Mouse (Mus musculus) cerebral cortex, adult 2 months (tissue): ENCODE data around the gene Fam83c.

Source experiments
- WGBS: fragments of 180-500 bp; shearing (Covaris S2); methylation state at CpG from one replicate; pipeline ENCODE4 v1.1.7; 2018; 5-methylcytosine and 5-hydroxymethylcytosine counted together

The Fam83c gene

DNA sequence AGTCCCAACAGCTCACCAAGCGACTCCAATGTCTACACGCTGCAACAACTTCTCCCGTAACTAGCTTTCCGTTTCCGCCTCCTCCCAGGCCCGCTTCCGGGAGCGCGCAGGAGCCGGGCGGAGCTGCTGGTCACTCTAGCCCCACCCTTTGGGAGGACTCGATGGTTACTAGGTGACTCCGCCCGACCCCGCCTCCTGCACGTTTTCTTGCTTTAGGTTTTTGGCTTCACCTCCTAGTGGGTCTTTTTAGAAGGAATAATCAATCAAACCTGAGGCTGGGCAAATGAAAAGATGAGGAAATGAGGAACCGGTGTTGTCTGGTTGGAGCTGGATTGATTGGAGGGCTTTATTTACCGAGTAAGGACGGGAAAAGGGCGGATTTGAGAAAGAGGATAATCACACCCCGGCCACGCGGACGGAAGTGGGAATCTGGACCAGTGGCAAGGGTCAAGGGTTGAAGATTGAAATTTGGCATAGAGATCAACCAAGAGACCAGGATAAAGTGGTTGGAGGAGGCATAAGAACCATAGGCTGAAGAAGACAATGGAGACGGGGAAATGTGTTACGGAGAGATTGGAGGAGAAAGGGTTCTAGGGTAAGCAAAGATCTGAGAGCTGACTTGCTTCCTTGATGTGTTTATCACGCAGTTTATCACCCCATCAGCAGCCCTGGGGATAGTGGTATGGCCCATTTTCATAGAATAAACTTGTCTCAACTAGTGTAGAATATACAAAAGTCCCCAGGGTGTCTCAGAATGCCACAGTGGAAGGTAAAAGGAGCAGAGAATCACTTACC is 7.8 kb downstream of the Fam83c start, which contains the start of gene Eif6:
TSS of gene Eif6 (minus strand) at position 296 of the 795 bp plus-strand sequence.
- WGBS, result 2% methylated on average over 27 of the region's 27 CpGs

DNA sequence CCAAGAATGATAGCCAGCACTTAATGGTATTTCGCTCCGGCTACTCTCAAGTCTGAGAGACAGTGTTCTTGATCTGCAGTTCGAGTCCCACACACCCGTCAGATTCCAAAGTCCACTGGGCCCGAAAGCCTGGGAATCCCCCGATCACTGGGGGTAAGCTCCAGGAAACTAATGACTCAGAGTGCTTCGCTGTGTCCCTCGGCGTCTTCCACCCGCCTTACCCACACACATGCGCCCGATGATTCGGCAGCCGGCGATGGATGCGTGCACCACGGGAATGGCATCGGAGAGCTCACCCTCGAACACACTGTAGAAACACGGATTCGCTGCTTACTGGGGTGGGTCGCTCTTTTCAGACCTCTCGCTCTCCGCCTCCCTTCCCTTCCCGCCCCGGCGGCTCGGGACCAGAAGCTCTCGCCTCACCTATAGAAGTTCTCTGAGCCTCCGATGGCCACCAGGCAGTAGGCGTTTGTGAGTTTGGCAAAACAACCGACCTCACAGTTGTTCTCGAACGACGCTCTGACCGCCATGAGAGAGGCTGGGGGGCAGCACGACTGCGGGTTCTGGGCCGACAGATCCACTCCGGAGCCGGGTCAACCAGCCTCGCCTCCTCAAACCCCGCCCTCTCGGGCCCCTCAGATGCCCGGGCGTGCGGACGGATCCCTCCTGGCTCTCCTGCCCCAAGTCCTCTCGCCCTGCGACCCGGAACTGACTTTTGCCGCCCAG is 8.6 kb downstream of the Fam83c start:
- WGBS, result 2% methylated on average over 52 of the region's 52 CpGs

DNA sequence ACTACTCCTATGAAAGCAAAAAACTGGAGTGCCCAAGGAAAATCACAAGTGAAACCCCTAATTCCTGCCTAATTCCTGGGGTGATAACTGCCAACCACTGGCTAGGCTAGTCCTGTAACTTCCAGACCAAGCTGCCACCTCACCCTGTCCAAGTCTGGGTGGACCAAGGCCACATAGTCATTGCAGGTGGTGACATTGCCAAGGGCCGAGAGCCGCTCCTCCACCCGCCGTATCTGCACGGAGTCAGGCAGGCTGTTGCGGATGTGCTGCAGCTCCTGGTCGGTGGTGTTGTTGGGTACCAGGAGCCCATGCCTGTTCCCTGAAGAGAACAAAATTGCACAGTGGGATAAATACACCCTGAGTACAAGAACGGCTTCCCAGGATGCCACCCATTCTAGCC is 10.9 kb downstream of the Fam83c start:
- 95% methylated on average over 8 of the region's 8 CpGs for WGBS

DNA sequence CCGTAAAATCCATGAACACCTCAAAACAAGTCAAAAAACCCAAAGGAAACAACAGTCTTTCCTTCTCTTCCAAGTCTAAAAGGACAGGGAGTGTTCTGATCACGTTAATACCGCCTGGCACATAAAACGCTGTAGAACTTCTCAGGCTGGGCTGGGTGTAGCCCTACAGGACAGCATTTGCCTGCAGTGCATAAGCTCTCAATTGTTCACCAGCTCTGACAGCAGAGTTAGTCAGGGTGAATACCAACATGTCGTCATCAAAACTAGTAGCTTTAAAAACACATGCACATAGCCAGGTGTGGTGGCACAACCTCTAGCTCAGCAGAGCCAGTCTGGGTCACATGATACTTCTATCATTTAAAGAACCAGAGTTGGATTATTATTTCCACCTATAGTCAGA is 13.9 kb downstream of the Fam83c start:
- 79% methylated on average over 5 of the region's 5 CpGs for whole genome bisulfite sequencing

DNA sequence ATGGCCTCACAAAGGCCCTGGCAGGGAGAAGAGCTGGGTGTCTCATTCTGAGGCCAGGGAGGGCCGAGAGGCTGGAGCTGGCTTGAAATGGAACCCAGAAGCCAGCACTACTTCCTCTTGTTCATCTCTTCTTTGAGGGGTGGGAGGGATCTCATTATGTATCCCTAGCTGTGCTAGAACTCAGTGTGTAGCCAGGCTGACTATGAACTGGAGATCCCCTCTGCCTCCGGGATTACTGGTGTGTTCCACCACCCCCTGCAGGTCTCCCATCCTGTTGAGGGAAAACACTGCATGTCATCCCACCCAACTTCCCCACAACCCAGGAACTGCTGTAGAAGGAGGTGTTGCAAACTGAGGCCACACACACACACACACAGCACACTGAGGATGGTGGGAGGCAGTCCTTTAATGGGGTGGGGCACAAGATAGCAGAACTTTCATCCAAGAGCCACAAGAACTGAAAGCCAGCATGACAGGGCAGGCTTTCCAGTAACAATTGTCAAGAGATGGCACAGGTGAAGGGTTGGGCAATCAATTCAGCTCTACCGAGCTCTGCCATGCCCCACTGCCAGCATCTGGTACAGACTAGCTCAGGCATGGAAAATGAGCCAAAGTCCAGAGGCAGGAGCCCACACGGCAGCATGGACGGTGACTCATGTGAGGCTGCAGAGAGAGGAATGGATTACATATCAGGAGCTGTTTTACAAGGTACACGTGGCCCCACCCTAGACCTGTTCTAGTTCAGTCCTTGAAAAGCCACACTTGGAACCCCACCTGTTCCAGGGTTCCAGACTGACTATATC is 15.0 kb downstream of the Fam83c start:
- WGBS, result 34% methylated on average over 6 of the region's 6 CpGs

DNA sequence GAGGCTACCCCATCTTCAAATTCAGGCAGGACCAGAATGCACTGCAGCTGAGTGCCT is 15.4 kb downstream of the Fam83c start, which contains the start of gene BC029722:
TSS of gene BC029722 (minus strand) at position 35 of the 57 bp plus-strand sequence.

GRCm38 (mm10) chr2:155818596-155819391 is 15.9 kb downstream of the Fam83c start:
- whole genome bisulfite sequencing, result under 1% methylated on average over 37 of the region's 37 CpGs

DNA sequence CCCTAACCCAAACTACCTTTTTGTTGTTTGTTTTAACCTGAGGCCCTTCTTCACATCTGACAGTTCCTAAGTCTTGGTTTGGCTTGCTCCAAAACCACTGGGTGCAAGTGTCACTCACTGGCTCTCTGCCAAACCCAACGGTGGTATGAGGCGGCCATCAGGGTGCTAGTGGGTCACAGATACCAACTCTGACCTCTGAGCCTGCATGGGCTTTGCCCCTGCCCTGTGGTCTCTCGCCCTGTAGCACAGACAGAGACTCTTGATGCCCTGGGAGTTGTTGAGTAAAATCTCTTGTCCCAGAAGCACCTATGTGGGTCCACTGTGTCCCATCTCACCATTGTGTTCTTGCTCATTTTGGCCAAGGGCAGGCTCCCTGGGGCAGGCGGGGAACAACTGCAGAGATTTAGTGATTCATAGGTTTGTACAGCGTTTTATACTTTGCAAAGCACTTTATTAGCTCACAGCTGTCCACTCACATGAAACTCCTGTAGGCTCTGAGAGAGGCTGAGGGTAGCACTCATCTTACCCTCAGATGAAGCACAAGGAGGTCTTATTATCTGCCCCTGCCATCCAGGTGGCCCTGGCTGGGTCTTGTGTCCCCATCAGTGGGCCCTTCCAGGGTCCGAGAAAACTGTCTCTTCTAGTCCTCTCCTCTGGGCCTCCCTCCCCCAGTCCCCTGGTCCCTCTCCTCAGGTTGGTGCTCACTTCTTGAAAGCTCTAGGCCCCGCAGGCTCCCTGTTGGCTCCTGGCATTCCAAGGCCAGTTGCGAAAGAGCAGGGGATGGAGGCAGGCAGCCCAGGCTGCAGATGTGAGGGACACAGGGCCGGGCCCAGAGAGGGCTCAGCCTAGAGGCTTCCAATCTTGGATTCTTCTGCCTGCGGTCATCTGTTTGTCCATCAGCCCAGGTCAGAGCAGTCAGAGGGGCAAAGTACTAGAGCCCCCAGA is 17.1 kb downstream of the Fam83c start:
- WGBS, result 64% methylated on average over 10 of the region's 10 CpGs

DNA sequence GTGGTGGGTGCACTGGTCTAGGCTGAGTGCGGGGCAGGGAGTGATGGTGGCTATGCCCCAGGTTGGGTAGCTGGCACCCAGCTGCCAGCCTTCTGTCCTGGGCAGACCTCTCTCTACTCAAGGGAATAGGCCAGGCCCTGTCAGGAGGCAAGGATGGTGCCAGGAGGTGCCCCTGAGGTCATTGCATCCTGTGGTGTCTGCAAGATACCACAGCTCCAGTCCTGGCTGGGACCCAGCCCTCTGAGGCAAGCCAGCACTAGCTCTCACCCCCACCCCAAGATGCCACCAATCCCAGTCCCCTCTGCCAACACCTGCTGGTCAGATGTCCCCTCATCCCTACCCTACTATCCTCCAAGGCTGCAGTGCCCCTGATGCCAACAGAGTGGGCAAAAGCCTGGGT is 18.5 kb downstream of the Fam83c start:
- WGBS, result 100% methylated on average over 1 of the region's 1 CpGs

DNA sequence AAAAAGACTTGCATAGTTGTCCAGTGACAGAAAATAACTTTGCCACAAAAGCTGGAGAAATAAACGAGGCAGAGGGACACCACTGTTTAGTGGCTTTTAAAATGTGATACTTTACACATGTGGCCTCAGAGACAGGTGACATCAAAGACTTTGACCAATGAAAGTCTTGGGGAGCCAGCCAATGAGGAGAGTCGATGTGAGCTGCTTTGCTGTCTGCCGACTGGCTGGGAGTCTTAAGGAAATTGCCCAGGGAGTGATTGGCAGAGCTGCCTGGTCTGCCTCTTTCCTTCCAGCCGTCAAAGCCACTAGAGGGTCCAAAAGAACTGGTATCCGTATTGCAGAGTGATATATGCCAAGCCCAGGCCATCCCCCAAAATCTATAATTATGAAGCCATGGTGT is 19.8 kb downstream of the Fam83c start:
- 28% methylated on average over 5 of the region's 5 CpGs for WGBS

DNA sequence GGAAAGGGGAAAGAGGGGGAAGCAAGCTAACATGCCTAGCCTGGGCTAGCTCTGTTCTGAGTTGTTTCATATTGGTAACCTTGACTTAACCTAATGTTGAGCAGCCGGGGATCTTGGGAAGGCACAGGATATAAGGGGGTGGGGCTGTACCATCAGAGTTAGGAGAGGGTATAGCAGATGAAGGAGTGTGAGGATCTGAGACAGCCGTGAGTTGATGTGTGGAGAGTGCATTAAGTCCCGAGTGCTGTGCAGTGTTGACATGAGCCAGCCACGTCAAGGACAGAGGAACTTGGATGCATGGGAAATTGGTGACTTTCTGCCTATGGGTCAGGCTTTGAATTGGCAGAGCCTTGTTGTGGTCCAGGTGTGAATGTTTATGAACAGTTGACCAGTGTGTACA is 22.0 kb downstream of the Fam83c start:
- 77% methylated on average over 4 of the region's 4 CpGs for WGBS

- WGBS, result 25% methylated on average over 16 of the region's 16 CpGs
Measured at GRCm38 (mm10) chr2:155811821-155812396, 22.7 kb downstream of the Fam83c start.

DNA sequence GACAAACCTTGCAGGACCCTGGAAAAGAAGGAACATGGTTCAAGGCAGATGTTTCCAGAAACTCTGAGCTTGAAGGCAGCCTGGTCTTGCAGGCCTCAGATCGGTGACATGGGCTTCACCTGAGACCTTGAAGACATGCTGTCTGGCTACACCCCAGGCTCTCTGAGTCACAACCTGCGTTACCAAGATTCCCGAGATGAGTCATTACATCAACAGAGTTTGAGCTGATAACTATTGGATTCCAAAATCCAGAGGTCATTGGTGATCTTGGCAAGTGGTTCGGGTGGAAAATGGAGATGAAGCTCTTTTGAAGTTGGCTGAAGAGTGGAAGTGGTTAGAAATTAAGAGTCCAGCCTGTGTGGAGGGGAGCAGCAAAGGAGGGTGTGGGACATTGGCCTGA is 25.0 kb downstream of the Fam83c start:
- 78% methylated on average over 4 of the region's 4 CpGs for WGBS

DNA sequence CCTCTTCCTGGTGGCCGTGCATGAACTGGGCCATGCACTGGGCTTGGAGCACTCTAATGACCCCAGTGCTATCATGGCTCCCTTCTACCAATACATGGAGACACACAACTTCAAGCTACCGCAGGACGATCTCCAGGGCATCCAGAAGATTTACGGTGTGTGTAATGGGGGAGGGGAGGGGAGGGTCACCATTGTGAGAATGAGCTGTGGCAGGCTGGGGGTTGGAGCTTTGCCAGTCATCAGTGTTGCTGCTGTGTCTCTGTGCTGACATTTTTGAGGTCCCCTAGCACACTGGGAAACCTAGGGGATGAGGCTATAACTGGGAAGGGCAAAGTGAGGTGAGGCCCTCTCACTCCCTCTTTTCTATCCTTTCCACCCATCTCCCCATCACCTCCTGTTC is 27.2 kb downstream of the Fam83c start:
- WGBS, result 77% methylated on average over 4 of the region's 4 CpGs

GRCm38 (mm10) chr2:155806548-155806947 is 28.1 kb downstream of the Fam83c start:
- 62% methylated on average over 5 of the region's 5 CpGs for WGBS

- 86% methylated on average over 6 of the region's 6 CpGs for WGBS
Measured at GRCm38 (mm10) chr2:155805925-155806255, 28.8 kb downstream of the Fam83c start.

DNA sequence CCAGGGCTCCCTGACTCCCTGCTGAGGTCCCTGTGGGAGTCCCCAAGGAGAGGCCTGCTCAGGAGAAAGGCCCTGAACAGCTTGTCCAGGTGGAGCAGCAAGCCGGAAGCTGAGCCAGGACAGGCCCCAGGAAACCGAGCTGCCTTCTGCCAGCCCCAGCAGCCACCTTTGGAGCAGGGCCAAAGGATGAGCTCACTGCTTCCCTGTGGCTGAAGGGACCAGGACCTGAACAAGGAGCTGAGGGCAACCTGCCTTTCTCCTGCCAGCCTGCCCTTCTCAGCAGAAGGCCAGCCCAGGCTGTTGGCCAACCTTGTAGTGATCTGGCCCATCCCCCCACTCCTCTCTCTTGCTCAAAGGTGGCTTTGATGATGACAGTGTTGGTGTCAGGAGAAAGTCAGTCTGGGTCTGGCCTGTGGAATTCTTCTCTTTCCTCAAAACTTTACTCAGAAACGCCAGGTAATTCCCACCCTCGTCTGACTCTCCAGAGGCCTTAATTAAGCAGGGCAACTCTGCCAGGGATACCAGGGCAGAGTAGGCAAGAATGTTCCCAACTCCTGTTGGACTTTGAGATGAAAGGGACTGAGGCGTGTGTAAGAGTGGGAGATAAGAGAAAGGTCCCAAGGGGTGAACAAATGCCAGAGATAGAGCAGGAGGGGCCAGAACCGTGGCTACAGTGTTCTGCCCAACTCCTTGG is 29.3 kb downstream of the Fam83c start:
- WGBS, result 54% methylated on average over 6 of the region's 6 CpGs

DNA sequence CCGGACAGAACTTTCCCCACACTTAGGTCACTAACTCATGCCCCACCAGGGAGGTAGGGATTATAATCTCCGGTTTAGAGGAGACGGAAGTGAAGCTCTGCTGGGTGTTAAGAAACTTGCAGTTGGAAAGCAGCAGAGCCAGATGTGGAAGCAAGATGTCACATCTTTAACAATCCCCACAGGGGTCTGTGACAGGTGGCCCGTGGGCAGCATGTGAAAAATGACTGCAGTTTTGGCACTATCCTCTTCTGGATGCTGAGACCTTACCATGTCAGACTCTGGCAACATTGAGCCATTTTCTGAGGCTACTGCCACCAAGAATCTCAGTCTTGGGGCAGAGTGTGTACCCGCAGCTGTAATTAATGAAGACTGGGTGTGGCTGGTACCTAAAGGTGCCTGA is 30.6 kb downstream of the Fam83c start:
- WGBS, result 59% methylated on average over 5 of the region's 5 CpGs

DNA sequence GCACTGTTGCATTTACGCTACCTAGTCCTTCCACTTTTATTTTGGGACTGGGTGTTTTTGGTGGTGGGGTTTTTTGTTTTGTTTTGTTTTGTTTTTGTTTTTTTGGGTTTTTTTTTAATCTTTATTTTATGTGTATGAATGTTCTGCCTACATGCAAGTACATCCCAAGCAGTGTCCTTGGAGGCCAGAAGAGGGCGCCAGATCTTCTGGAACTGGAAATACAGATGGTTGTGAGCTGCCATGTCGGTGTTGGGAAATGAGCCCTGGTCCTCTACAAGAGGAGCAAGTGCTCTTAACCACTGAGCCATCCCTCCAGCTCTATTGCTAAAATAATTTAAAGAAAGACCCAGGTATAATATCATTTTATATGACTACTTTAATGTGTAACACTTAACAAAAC is 31.9 kb downstream of the Fam83c start:
- 60% methylated on average over 3 of the region's 3 CpGs for WGBS

- WGBS, result 67% methylated on average over 3 of the region's 3 CpGs
Measured at GRCm38 (mm10) chr2:155798613-155799012, 36.0 kb downstream of the Fam83c start.
